Mouse (Mus musculus): ENCODE data around the gene Bet1l.

Bet1l gene

GRCm38 (mm10) chr7:140833341-140833740 is 24.0 kb downstream of the Bet1l start:
- DNase-seq (ENCODE audit: low read depth), result no peak

GRCm38 (mm10) chr7:140831447-140831846 is 25.9 kb downstream of the Bet1l start:
- peak; percentile 65 for DNase-seq (ENCODE audit: low read depth)

- peak; percentile 68 for DNase-seq (ENCODE audit: low read depth)
Measured at GRCm38 (mm10) chr7:140828171-140828881, 29.1 kb downstream of the Bet1l start.

GRCm38 (mm10) chr7:140822731-140823130 is 34.6 kb downstream of the Bet1l start:
- DNase-seq (ENCODE audit: low read depth), result no peak

- DNase-seq (ENCODE audit: low read depth), result no peak
Measured at GRCm38 (mm10) chr7:140821653-140822329, 35.6 kb downstream of the Bet1l start, which contains the start of gene Zfp941. Zfp941 (minus strand) TSS chr7:140822178.

GRCm38 (mm10) chr7:140821305-140821652 is 36.1 kb downstream of the Bet1l start:
- DNase-seq (ENCODE audit: low read depth), result no peak

GRCm38 (mm10) chr7:140820173-140820572 is 37.2 kb downstream of the Bet1l start:
- DNase-seq (ENCODE audit: low read depth), result no peak

GRCm38 (mm10) chr7:140812850-140813249 is 44.5 kb downstream of the Bet1l start:
- DNase-seq (ENCODE audit: low read depth), result no peak

- DNase-seq (ENCODE audit: low read depth), result no peak
Measured at GRCm38 (mm10) chr7:140811714-140812113, 45.7 kb downstream of the Bet1l start.

GRCm38 (mm10) chr7:140810496-140810895 is 46.9 kb downstream of the Bet1l start:
- DNase-seq (ENCODE audit: low read depth), result peak; percentile 51

- peak; percentile 75 for DNase-seq (ENCODE audit: low read depth)
Measured at GRCm38 (mm10) chr7:140805704-140806103, 51.7 kb downstream of the Bet1l start.
